Mouse (Mus musculus) ES-Bruce4 (cell line): ENCODE results near the gene Snap91. TPM values are rescaled to one million over a fixed set of nuclear protein-coding genes. Genes with fewer than 3 reads are reported as not detected.
A peak's percentile ranks its signal among the peaks of the same experiment; 100 is the strongest.

Source experiments
- H3K27ac ChIP-seq: 2 replicates; pipeline ENCODE4 v1.5.1; 2012; ENCODE audit warnings: low read length, inconsistent platforms; ENCODE audit not compliant: insufficient read depth
- H3K27me3 ChIP-seq: 2 replicates; pipeline ENCODE4 v1.6.1; 2012; ENCODE audit warnings: mild to moderate bottlenecking, low read length, inconsistent platforms; ENCODE audit not compliant: control insufficient read depth, poor library complexity, insufficient read depth, severe bottlenecking
- H3K36me3 ChIP-seq: 2 replicates; pipeline ENCODE4 v1.6.1; 2012; ENCODE audit warnings: inconsistent platforms, mild to moderate bottlenecking, low read length, moderate library complexity; ENCODE audit not compliant: control insufficient read depth, poor library complexity, insufficient read depth, severe bottlenecking
- H3K4me1 ChIP-seq: one replicate; pipeline ENCODE4 v1.8.1; 2011; ENCODE audit warnings: low read length; ENCODE audit not compliant: control insufficient read depth, insufficient read depth
- H3K4me3 ChIP-seq: 2 replicates; pipeline ENCODE4 v1.5.1; 2011; ENCODE audit warnings: low read depth, mild to moderate bottlenecking, low read length
- H3K9ac ChIP-seq: 2 replicates; pipeline ENCODE4 v1.6.1; 2012; ENCODE audit warnings: low read depth, mild to moderate bottlenecking, inconsistent platforms; ENCODE audit not compliant: poor library complexity, severe bottlenecking
- H3K9me3 ChIP-seq: replicated peaks from 2 replicates; pipeline ENCODE4 v1.6.1; 2012; ENCODE audit warnings: mild to moderate bottlenecking, low read length, inconsistent platforms; ENCODE audit not compliant: control insufficient read depth, poor library complexity, insufficient read depth, severe bottlenecking
- CTCF ChIP-seq: IDR thresholded peaks from one replicate; pipeline ENCODE4 v1.8.1; 2011; ENCODE audit warnings: low read depth, low read length
- EP300 ChIP-seq: IDR thresholded peaks from 2 replicates; pipeline ENCODE4 v1.6.1; 2011; ENCODE audit warnings: low read depth, low read length; ENCODE audit not compliant: insufficient read depth
- POLR2A ChIP-seq: IDR thresholded peaks from one replicate; pipeline ENCODE4 v1.8.1; 2011; ENCODE audit warnings: low read length; ENCODE audit not compliant: insufficient read depth
- polyA plus RNA-seq: library from polyadenylated mRNA; stranded (reverse); fragments of >200 nt; gene quantifications from 2 replicates; pipeline ENCODE4 v1.2.4, GENCODE M21; 2011; ENCODE audit warnings: low read depth; ENCODE audit not compliant: missing spikeins, insufficient read depth, insufficient read length

Gene Snap91
- polyA plus RNA-seq, 1 experiment: 4.5 TPM

- Histone ChIP-seq H3K9me3 (no peaks in the 10 kb centered on the region), H3K4me3 (no peak overlapping the region), H3K4me1 (no peaks in the 10 kb centered on the region), H3K27me3 (0 out of 2 replicates have a peak, but pooled peaks cover 1% of the 10 kb centered on the region), H3K27ac (no peak overlapping the region), H3K36me3 (no peaks in the 10 kb centered on the region), H3K9ac (no peak overlapping the region)
- TF ChIP-seq CTCF: no peak
- TF ChIP-seq POLR2A: no peak
- TF ChIP-seq EP300: no peak
These were observed 136.4 kb downstream of the Snap91 start for GRCm38 (mm10) chr9:86744041-86744440.

DNA sequence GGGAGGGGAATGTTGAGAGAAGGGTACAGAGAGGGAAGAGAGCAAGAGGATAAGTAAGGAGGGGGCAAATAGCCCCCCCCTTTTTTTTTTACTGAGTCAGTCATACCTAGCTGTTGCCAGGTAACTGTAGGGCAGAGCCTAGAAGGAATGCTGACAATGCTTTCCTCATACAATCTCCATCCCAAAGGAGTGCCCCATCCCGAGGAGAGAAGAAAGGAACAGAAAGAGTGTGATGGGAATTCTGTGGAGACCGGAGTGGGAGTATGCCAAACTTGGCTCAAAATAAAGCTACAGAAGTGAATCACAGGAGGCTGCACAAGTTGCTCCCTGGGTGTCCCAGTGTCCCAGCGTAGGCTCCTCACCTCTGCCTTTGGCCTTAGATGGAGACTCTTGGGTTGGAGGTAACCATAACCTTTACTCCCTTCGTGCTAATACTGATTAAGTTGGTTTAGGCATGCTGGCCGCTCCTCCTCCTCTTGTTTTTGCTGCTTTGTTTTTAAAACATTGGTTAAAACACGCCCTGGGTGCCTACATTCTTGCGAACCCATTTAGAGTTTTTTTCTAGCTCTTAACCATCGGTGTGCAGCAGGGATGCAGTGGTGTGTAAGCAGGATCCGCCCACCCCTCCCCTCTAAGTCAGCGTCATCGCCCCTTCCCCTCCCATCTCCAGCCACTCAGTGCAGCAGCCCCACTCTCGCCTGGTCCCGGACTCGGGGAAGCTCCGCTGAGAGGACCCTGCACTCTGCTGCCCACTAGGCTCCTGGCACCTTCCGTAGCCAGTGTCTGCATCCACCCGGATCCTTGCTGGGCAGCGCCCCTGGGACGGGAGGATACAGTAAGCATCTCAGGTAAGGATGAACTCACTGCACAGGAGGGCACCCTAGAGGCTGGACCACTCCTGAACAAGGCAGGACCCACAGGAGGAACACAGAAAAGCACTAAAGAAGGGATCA lies 137.2 kb downstream of the Snap91 start, which contains the start of gene Prss35:
TSS of gene Prss35 (plus strand) at position 691 of the 953 bp plus-strand sequence.
- no peaks in the 10 kb centered on the region for H3K36me3 ChIP-seq
- peak within 1 kb of the TSS; percentile 31 for H3K4me3 ChIP-seq
- H3K27me3 ChIP-seq: 0 out of 2 replicates have a peak, but pooled peaks cover 1% of the 10 kb centered on the region
- no peak within 1 kb of the TSS for H3K27ac ChIP-seq
- no peak within 1 kb of the TSS for H3K9ac ChIP-seq
- peaks cover 1% of the 10 kb centered on the region for H3K4me1 ChIP-seq
- H3K9me3 ChIP-seq: no peaks in the 10 kb centered on the region
- no peak for TF ChIP-seq CTCF

DNA sequence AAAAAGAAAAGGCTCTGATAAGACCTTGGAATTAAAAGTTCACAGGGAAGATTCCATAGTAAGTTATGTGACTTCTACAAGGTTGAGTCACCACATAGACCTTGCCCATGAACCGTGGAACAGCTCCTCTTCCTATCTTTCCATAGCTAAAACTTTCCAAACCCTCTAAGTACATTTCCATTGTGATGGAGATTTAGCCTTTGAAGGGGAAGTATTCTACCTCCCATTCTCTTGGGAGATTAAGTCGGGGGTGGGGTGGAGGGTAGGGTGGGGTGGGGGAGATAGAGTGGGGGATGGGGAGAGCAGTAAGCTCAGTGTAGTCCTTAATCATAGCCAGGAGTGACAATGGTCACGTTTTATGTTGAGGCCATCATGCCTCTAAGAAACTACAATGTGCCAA lies 140.5 kb downstream of the Snap91 start:
- H3K9me3 ChIP-seq: no peaks in the 10 kb centered on the region
- H3K27ac ChIP-seq: no peak overlapping the region
- no peak overlapping the region for H3K9ac ChIP-seq
- H3K27me3 ChIP-seq: 0 out of 2 replicates have a peak, but pooled peaks cover under 1% of the 10 kb centered on the region
- no peak overlapping the region for H3K4me3 ChIP-seq
- H3K36me3 ChIP-seq: no peaks in the 10 kb centered on the region
- peaks cover 1% of the 10 kb centered on the region for H3K4me1 ChIP-seq
- no peak for TF ChIP-seq EP300
- TF ChIP-seq CTCF: no peak
- no peak for TF ChIP-seq POLR2A

DNA sequence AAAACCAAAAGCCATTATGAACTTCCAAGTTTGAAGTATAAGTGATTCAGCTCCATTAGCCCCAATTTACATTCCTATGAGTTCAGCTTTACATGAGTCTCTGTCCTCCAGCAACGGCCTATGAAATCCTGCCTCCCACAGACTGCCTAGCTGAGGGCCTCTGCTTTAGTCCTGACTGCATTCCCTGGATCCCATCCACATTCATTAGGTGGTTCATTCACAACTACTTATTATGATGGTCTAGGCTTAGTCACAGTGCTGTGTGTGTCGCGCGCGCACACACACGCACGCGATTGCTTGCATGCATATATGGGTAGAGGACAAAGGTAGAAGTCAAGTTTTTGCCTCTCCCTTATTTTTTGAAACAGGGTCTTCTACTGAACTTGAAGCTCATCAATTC lies 141.7 kb downstream of the Snap91 start:
- Histone ChIP-seq H3K27me3 (no peaks in the 10 kb centered on the region), H3K4me1 (peaks cover 1% of the 10 kb centered on the region), H3K9ac (no peak overlapping the region), H3K36me3 (no peaks in the 10 kb centered on the region), H3K27ac (no peak overlapping the region), H3K9me3 (no peaks in the 10 kb centered on the region), H3K4me3 (no peak overlapping the region)
- TF ChIP-seq CTCF: no peak
- no peak for TF ChIP-seq POLR2A
- TF ChIP-seq EP300: no peak

GRCm38 (mm10) chr9:86738067-86738466 lies 142.4 kb downstream of the Snap91 start:
- no peak overlapping the region for H3K4me3 ChIP-seq
- no peaks in the 10 kb centered on the region for H3K9me3 ChIP-seq
- H3K9ac ChIP-seq: no peak overlapping the region
- H3K27ac ChIP-seq: no peak overlapping the region
- peaks cover 1% of the 10 kb centered on the region for H3K4me1 ChIP-seq
- no peaks in the 10 kb centered on the region for H3K36me3 ChIP-seq
- TF ChIP-seq POLR2A (no peak), EP300 (no peak), CTCF (no peak)
- no peaks in the 10 kb centered on the region for H3K27me3 ChIP-seq

DNA sequence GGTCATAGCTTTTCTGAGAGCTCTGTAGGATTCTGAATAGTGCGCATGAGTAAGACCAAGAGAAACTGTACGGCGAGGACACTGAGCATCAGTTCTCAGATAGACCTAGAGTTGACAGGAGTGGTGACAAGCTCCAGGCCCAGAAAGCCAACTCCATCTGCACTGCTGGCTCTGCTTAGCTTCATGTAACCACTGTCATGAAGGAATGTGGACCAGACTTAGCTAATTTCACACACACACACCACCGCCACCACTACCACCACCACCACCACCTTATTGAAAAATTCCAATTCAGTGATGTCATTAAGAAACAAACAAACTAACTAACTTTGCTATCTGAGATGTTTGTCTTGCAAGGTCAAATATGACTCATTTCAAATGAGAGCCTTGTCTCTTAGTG lies 143.5 kb downstream of the Snap91 start:
- no peak for TF ChIP-seq EP300
- peaks cover 1% of the 10 kb centered on the region for H3K4me1 ChIP-seq
- no peak overlapping the region for H3K4me3 ChIP-seq
- H3K9ac ChIP-seq: no peak overlapping the region
- H3K9me3 ChIP-seq: no peaks in the 10 kb centered on the region
- H3K27me3 ChIP-seq: no peaks in the 10 kb centered on the region
- H3K36me3 ChIP-seq: no peaks in the 10 kb centered on the region
- no peak overlapping the region for H3K27ac ChIP-seq
